Mouse (Mus musculus) ES-E14 (cell line): ENCODE measurements around the gene Adsl.

Experiments used
- CHD2 ChIP-seq: IDR thresholded peaks from 2 replicates; pipeline ENCODE4 v1.6.1; 2014; ENCODE audit warnings: mild to moderate bottlenecking, low read depth, low read length, inconsistent platforms
- HCFC1 ChIP-seq: IDR thresholded peaks from 2 replicates; pipeline ENCODE4 v1.6.1; 2012; ENCODE audit warnings: low read length, inconsistent platforms, borderline replicate concordance; ENCODE audit not compliant: insufficient read depth
- MAFK ChIP-seq: IDR thresholded peaks from 2 replicates; pipeline ENCODE4 v1.6.1; 2014; ENCODE audit warnings: mild to moderate bottlenecking, low read depth, low read length, inconsistent platforms; ENCODE audit not compliant: insufficient read depth
- ZC3H11A ChIP-seq: IDR thresholded peaks from 2 replicates; pipeline ENCODE4 v1.6.1; 2012; ENCODE audit warnings: low read depth, mild to moderate bottlenecking, inconsistent platforms, low read length, borderline replicate concordance

DNA sequence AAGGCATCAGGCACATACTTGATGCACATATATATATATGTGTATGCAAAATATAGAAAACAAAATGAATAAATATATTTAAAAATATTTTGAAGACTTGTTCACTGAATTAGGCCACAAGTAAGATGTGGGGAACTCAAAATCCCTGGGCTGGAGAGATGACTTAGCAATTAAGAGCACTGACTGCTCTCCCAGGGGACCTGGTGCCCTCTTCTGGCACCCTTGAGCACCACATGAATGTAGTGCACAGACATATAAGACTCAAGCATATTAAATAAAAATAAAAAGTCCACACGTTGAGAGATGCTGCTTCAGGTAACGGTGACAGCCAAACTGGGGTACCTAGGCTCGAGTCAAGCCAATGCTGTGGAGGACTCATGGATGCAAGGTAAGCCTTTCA lies 2.4 kb upstream of the Adsl start:
- TF ChIP-seq HCFC1 (no peak), CHD2 (no peak), ZC3H11A (no peak), MAFK (peak; percentile 81)
